Mouse (Mus musculus): Measurements from ENCODE around the gene Yes1.

- no peak for TF ChIP-seq POLR2A (IDR thresholded peaks at IDR 0.05; ENCODE audit: low read depth, low read length)
- TF ChIP-seq MAFK (IDR thresholded peaks at IDR 0.05; ENCODE audit: insufficient replicate concordance, low read length): no peak
- TF ChIP-seq USF1 (IDR thresholded peaks at IDR 0.05; ENCODE audit: low read depth, low read length): no peak
- no peak for TF ChIP-seq CTCF (conservative IDR thresholded peaks at IDR 0.05 in 1 of 2, IDR thresholded peaks at IDR 0.05 in 1 of 2; ENCODE audit: low read depth in 2 of 2, low read length in 2 of 2)
- no peak for TF ChIP-seq ZC3H11A (IDR thresholded peaks at IDR 0.05; ENCODE audit: low read depth, low read length)
- no peak for TF ChIP-seq MXI1 (IDR thresholded peaks at IDR 0.05; ENCODE audit: low read depth, low read length)
- no peak for TF ChIP-seq ETS1 (conservative IDR thresholded peaks at IDR 0.05; ENCODE audit: low read depth, low read length)
- no peak for TF ChIP-seq E2F4 (IDR thresholded peaks at IDR 0.05; ENCODE audit: insufficient replicate concordance, low read depth, low read length)
Measured at GRCm38 (mm10) chr5:32624777-32625176, 13.8 kb downstream of the Yes1 start.
